Mouse (Mus musculus) B cell, adult 2 months (primary cell): ENCODE results near the gene Smad3.

ENCODE experiments used
- DNase-seq, 2 experiments: peaks; one replicate each; pipeline ENCODE4 v3.0.0; 2022

Smad3 gene

DNA sequence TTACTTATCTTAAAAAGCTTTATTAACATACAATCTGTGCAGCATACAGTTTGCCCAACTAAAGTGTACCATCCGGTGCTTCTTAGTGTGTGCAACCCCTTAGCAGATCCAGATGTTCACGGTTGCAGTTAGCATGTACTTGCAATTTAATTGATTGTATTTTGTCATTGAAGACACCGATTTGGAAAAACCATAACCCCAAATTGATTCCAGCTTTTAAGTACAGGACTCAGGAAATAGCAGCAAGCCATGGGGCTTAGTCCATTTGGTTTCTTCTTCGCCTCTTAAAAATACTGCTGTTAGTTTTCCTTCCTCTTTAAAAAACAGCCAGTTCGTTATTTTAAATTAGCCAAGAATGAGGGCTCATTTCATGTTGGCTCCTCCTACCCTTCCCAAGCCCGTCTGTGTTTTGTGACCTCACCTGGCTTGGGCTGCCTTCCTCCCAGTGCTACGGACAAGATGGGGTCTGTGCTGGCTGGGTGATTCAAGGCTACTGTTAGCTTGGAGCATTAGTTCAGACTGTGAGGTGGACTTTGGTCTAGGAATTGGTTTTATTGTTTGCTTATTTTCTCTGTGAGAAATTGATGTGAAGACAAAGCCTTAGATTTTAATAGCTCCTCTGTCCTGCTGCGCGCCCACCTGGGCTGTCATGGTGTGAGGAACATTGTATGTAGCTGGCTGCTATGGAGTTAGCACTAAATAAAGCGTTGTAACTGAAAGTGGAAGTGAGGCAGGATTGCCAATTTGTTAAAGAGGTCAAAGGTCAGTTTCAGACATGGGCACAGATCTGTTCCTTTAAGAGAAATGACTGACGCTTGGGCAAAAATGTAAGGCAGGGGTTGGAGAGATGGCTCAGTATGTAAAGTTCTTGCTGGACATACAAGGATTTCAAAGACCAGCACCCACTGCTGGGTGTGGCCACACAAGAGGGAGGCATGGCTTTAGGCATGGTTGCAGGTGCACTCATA lies 143.5 kb downstream of the Smad3 start:
- peak; percentile 37 to 41 for DNase-seq

- no peak for DNase-seq
These were observed 144.2 kb downstream of the Smad3 start for GRCm38 (mm10) chr9:63613569-63613968.

DNA sequence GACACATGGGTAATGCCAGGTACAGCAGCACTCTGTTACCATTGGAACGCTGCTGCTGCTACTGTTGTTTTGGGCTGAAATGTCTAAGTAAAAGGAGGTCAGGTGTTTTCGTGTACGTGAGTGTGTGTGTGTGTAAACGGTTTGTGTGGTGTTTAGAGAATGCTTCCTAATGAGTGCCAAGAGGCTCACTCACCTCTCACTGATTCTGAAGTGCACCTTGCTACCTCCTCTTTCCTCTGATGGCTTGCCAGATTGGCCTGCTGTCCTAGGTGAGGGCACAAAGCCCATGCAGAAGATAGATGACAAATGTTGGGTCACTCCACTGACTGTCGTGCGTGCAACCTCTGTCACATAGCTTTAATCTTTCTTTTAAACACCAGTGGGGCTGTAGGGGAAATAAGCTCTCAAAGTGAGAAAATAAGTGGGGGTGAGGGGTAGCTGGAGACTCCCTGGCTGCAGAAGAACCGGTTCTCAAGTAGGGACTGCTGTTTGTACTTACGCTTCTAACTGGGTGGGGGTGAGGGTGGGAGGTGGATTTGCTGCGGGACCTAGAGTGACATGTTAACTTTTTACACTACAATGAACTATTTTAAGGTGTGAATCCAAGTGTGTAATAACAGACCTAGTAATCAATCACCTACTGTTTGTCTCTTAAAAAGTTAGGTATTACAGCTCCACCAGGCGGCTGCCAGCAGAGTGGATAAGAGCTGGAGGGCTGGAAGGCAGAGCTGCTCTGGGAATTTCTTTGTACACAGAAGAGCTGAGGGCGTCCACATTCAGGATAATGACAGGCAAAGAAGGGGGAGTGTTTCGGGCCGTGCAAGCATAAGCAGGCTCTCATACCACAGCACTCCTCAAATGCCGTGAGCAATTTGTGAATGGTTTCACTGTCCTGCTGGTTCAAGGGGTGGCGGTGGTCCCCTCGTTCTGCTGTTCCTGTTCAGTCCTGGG lies 145.0 kb downstream of the Smad3 start:
- no peak for DNase-seq

- DNase-seq: no peak
These were observed 145.8 kb downstream of the Smad3 start for GRCm38 (mm10) chr9:63611967-63612366.

DNA sequence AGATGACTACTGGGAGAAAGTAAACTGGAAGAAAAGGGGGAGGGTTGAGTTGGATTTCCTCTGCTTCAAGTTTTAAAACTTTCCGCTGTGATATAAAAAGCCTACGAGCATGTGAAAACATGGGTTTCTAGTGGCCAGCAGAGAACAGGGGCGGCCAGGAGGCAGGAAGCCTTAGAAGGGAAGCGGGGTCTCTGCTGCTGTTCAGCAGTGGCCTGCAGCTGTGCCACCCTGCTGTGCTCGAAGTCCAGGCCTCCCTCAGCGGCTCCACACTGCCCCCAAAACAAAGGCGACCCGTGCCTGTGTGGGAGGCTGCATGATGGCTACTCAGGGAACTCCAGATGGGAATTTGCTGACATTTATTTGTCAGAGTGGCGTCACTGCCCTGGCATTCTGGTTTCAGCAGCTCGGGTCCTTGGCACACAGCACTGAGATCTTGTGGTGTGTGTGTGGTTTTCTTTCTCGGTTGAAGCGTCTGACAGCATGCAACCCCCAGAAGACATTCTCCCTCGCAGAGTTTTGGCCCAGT lies 146.9 kb downstream of the Smad3 start:
- DNase-seq: no peak

GRCm38 (mm10) chr9:63610231-63610630 lies 147.6 kb downstream of the Smad3 start:
- DNase-seq: peak in 1 of 2 experiments; percentile 31

GRCm38 (mm10) chr9:63609776-63610175 lies 148.0 kb downstream of the Smad3 start:
- no peak for DNase-seq

GRCm38 (mm10) chr9:63609246-63609645 lies 148.5 kb downstream of the Smad3 start:
- DNase-seq: no peak

GRCm38 (mm10) chr9:63608006-63608405 lies 149.8 kb downstream of the Smad3 start:
- no peak for DNase-seq

GRCm38 (mm10) chr9:63606594-63606993 lies 151.2 kb downstream of the Smad3 start:
- DNase-seq: peak; percentile 38

DNA sequence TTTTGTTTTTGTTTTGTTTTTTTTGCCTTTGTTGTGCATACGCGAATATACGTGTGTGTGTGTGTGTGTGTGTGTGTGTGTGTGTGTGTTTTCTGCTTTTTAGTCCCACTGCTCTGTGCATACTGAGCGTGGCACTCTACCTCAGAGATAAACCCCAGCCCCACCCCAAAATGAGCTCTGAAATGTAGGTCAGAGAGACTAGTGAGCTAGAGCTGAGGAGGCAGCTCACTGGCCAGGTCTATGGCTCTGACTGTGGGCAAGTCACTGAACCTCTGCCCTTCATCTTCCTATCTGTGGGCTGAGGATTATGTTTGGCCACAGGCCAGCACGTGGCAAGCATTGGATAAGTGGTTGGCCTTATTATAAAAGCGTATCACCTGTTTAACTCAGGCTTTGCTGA lies 153.9 kb downstream of the Smad3 start:
- DNase-seq: no peak

DNA sequence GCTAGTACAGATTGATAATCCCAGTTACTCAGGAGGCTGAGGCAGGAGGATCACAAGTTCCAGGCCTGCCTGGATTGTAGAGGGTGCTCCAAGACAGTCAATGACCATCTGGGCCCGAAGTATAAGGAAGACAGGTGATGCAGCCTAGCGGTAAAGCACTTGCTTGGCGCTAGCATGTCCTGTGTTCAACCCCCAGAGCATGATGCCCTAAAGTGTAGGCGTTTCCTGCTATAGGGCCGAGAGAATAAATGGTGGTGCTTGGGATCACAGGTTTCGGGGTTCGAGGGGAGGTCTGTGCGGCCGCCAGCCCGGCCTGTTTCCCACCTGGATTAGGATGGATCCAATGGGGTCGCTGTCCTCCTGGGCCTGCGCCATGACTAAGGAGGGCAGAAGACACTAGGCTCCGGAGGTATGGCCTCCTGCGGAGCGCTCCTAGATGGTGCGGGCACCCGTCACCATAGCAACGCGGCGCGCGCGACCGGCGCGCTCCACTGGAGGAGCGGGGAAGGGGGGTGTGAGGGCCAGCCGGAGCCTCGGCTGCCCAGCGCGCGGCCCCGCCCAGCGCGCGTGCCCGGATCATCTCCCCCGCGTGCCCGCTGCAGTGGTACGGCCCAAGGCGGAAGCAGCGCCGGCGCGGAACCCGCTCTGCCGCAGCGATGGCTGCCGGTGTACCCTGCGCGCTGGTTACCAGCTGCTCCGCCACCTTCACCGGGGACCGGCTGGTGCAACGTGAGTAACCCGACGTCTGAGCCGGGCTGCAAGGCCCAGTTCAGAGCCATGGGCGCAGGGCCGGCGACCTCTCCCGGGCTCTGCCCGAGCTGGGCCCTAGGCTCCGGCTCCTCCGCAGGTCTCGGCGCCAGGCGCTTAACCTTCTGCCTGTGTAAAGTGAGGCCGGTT lies 155.5 kb downstream of the Smad3 start, which contains the start of the genes Iqch and Aagab:
Iqch (minus strand) TSS at position 451 of the 897 bp plus-strand sequence.
Aagab (plus strand) TSS at position 618 of the 897 bp plus-strand sequence.
- DNase-seq: peak; percentile 99
